Mouse (Mus musculus): ENCODE results near the gene Olfr27. TPM values are rescaled to one million over a fixed set of nuclear protein-coding genes. Genes with fewer than 3 reads are reported as not detected.

Gene Olfr27
- not detected for total RNA-seq (2022)

DNA sequence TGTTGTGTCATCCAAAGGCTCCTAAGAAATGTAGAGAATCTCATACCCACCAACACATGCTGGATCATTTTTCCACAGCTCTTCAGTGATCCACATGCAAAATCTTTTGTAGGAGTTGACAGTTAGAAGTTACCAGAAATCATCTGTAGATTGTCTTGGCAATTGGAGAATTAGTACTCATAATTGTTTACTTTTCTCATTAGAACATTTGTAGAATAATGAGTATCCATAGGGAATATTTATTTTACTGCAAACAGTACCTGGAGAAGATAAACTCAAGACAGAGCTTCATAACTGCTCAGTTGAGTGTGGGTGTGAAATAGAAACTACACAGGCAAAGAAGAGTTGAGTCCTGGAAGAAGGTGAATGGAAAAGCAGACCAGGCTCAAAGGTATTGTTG is at the start of gene Olfr27:
Olfr27 (plus strand) TSS at position 301 of the 400 bp plus-strand sequence.
- DNase-seq (ENCODE audit: low spot score in 2 of 2), result no peak

GRCm38 (mm10) chr9:39078787-39079186 is 49.1 kb upstream of the Olfr27 start, which contains the start of gene Olfr938:
TSS of gene Olfr938 (minus strand) at chr9:39078887.
- DNase-seq (ENCODE audit: low spot score in 2 of 2), result no peak

GRCm38 (mm10) chr9:39127326-39127725 is 605 bp upstream of the Olfr27 start:
- DNase-seq (ENCODE audit: low spot score in 2 of 2), result no peak

- DNase-seq (ENCODE audit: low spot score in 2 of 2), result no peak
Observed at GRCm38 (mm10) chr9:39152401-39152800, 24.5 kb downstream of the Olfr27 start.

GRCm38 (mm10) chr9:39166004-39166403 is 38.1 kb downstream of the Olfr27 start, which contains the start of gene Olfr943:
TSS of gene Olfr943 (plus strand) at chr9:39166304.
- DNase-seq (ENCODE audit: low spot score in 2 of 2), result no peak

Other genes with a start within 250 kb of the Olfr27 start
- gene Olfr930, start 198.3 kb upstream of the Olfr27 start, total RNA-seq (2022), result not detected
- gene Olfr933, start 155.8 kb upstream of the Olfr27 start, total RNA-seq (2022), result not detected
- not detected for gene Olfr934, start 139.8 kb upstream of the Olfr27 start, total RNA-seq (2022)
- gene Olfr935, start 128.4 kb upstream of the Olfr27 start, total RNA-seq (2022), result not detected
- not detected for gene Olfr146, start 104.8 kb upstream of the Olfr27 start, total RNA-seq (2022)
- gene Olfr937, start 63.2 kb upstream of the Olfr27 start, total RNA-seq (2022), result not detected
- not detected for gene Olfr938, start 49.2 kb upstream of the Olfr27 start, total RNA-seq (2022)
- not detected for gene Olfr943, start 38.2 kb downstream of the Olfr27 start, total RNA-seq (2022)
- gene Olfr944, start 73.8 kb downstream of the Olfr27 start, total RNA-seq (2022), result not detected
- gene Olfr1537, start 121.9 kb downstream of the Olfr27 start, total RNA-seq (2022), result not detected
- gene Olfr945, start 148.7 kb downstream of the Olfr27 start, total RNA-seq (2022), result not detected
- gene Olfr948, start 197.9 kb downstream of the Olfr27 start, total RNA-seq (2022), result not detected